Mouse (Mus musculus) right cerebral cortex, postnatal 4 days (tissue): ENCODE measurements around the gene U2surp.
A peak's percentile ranks its signal among the peaks of the same experiment; 100 is the strongest.

Experiments
- DNase-seq: peaks from one replicate; pipeline ENCODE4 v3.0.0-alpha.2; 2022

Gene U2surp

GRCm38 (mm10) chr9:95511472-95512330 is at the start of gene U2surp:
U2surp (minus strand) TSS chr9:95511996.
- peak; percentile 95 for DNase-seq

- DNase-seq: peak; percentile 56
Observed at GRCm38 (mm10) chr9:95559936-95560735, 48.3 kb upstream of the U2surp start.

- peak; percentile 71 for DNase-seq
Observed at GRCm38 (mm10) chr9:95559059-95559935, 47.5 kb upstream of the U2surp start, which contains the start of gene Paqr9. Paqr9 (plus strand) TSS chr9:95559657.

GRCm38 (mm10) chr9:95558726-95559058 is 46.9 kb upstream of the U2surp start:
- DNase-seq: no peak

GRCm38 (mm10) chr9:95557722-95558121 is 45.9 kb upstream of the U2surp start:
- DNase-seq: no peak

GRCm38 (mm10) chr9:95556067-95556512 is 44.3 kb upstream of the U2surp start:
- DNase-seq: no peak

GRCm38 (mm10) chr9:95555233-95555740 is 43.5 kb upstream of the U2surp start:
- DNase-seq: no peak

- no peak for DNase-seq
Observed at GRCm38 (mm10) chr9:95554231-95555221, 42.7 kb upstream of the U2surp start.

- DNase-seq: no peak
Observed at GRCm38 (mm10) chr9:95552175-95552705, 40.4 kb upstream of the U2surp start.

- DNase-seq: no peak
Observed at GRCm38 (mm10) chr9:95550856-95551774, 39.3 kb upstream of the U2surp start.

- no peak for DNase-seq
Observed at GRCm38 (mm10) chr9:95549626-95550411, 38.0 kb upstream of the U2surp start.

GRCm38 (mm10) chr9:95546679-95547078 is 34.9 kb upstream of the U2surp start:
- DNase-seq: no peak

- no peak for DNase-seq
Observed at GRCm38 (mm10) chr9:95544598-95544997, 32.8 kb upstream of the U2surp start.

GRCm38 (mm10) chr9:95542475-95542874 is 30.7 kb upstream of the U2surp start:
- no peak for DNase-seq

GRCm38 (mm10) chr9:95541650-95542432 is 30.0 kb upstream of the U2surp start:
- no peak for DNase-seq

GRCm38 (mm10) chr9:95541208-95541607 is 29.4 kb upstream of the U2surp start:
- no peak for DNase-seq

- peak; percentile 37 for DNase-seq
Observed at GRCm38 (mm10) chr9:95540487-95540886, 28.7 kb upstream of the U2surp start.

- no peak for DNase-seq
Observed at GRCm38 (mm10) chr9:95539176-95539800, 27.5 kb upstream of the U2surp start.
